Mouse (Mus musculus): ENCODE data around the gene Phldb1.
"Not testable (repeated sequence)": the region's sequence is repeated elsewhere in the genome, so short reads cannot be mapped to it uniquely, and the experiment has no call there.

Phldb1 gene

DNA sequence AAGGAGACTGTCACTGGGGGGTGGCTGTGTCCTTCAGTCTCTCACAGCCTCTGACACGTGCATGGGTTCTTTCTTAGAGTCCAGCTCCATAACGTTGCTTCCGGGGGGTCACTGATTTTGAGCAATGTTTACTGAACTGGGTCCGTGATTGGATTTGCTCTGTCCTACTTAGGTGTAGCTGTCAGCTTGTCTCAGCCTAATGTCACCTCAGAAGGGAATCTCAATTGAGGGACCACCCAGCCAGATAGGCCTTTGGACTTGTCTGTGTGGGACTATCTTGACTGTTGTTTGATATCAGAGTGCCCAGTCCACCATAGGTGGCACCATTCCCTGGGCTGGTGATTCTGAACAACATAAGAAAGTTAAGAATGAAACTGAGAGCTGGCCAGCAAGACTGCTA, 81.1 kb downstream of the Phldb1 start:
- no peak for DNase-seq (ENCODE audit: low spot score)

DNA sequence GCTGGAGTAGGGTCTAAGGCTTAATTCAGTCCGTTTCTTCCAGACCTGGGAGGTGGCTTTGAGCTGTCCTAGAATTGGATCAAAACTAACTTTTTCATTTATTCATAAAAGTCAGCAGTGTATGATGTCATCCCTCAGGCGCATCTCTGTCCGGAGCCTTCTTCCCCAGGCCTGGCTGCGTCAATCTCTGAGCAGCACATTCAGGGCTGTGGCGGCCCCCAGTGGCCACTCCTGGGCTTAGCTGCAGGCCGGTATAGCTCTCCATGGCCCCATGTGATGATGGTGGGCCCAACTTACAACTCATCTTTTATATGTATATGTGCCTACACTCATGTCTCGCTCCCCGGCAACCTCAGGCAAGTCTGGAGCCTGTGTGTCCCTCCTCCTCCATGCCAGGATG, 83.0 kb downstream of the Phldb1 start:
- peak; percentile 75 for DNase-seq (ENCODE audit: low spot score)

DNA sequence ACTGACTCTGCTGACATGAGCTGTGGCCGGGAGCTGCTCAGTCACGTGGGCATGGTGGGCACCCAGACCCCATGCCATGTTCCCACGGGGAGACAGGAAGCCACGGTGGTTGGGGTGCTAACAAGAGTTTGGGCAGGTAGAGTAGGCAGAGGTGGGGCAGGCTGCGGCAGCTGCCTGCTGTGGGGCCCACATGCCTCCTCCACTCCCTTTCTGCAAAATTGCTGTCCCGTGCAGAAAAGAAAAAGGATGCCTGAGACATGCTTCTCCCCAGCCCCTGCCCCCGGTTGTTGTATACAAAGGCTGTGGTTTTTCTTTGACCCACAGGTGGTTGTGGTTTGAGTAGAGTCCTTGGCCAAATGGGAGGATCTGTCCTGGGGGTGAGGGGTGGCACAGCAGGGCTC, 86.1 kb downstream of the Phldb1 start:
- no peak for DNase-seq (ENCODE audit: low spot score)

DNA sequence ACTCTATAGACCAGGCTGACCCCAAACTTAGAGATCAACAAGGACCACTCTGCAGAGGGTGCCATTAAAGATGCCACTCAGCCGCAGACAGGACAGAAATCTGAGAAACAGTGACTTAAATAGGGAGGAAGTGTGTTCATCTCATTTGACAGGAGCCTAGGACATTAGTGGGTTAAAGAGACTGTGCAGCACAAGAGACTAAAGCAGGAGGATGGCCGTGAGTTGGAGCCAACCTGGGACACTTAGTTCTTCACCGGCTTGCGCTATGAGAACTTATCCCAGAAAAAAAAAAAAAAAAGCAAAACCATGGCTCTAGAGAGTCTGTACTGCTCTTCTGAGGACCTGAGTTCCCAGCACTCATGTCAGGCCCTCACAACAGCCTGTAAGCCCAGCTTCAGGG, 87.3 kb downstream of the Phldb1 start:
- DNase-seq (ENCODE audit: low spot score) = no peak

DNA sequence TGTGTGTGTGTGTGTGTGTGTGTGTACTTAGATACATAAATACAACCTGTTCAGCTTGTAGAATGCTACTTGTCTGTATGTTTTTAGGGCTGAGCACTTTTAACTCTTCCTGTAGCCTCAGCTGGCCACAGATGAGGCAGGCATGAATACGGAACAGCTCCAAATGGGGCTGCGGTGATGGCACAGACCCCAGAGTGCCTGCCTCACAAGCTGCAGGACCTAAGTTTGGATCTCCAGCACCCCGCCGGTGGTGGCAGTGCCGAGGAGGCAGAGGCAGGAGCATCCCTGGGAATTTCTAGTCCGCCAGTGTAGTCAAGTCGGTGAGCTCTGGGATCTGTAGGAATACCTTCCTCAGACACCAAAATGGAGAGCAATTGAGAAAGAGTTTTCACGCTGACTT, 88.0 kb downstream of the Phldb1 start:
- DNase-seq (ENCODE audit: low spot score) = no peak

DNA sequence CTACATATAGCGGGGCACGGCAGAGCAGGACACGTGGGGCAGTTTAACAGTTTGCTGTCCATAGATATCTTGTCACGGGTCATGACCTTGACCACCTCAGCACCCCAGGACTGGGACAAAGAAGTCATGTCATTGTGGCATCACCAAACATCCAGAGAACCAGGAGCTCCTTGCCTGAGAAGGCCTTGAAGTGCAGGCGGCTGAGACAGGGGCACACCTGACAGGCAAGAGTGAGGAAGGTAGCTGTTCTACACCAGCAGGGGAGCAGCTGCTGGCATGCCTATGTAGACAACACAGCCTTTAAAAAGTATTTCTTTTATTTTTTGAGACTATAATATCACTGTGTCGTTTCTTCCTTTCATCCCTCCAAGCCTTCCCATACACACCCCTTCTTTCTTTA, 88.6 kb downstream of the Phldb1 start:
- DNase-seq (ENCODE audit: low spot score) = no peak

DNA sequence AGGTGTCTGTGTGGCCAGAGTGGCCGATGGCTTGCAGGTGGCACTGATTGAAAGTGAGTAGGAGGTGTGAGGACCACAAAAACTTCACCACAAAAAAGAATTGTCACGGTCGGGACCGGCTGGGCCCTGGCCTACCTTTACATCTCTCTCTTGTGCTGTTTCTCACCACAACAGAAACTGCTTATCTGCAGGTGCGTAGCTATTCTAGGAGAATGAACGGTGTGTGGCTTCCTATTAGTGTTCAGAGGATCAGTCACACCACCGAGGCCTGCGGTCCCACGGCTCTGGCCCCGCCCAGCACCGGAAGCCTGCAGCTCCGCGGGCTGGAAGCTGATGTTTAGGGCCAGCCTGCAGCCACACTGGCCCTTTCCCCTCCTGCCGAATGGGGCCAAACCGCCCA, 89.1 kb downstream of the Phldb1 start:
- DNase-seq (ENCODE audit: low spot score) = no peak

DNA sequence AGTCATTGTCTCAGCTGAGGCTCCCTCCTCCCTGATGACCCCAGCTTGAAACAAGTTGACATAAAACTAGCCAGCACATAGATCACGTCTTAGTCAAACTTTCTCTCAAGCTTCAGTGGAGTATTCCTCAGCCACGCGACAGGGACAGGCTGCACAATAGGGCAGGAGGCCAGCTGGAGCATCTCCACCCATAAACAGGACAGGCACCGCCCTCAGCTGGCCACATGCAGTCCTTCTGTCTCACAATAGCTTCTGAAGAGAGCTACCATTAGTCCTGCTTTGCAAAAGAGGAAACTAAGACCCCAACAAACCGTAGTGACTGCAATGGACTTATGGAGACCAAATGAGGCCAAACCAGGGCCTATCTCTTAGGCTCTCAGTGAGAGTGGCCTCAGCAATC, 89.5 kb downstream of the Phldb1 start:
- DNase-seq (ENCODE audit: low spot score) = no peak

DNA sequence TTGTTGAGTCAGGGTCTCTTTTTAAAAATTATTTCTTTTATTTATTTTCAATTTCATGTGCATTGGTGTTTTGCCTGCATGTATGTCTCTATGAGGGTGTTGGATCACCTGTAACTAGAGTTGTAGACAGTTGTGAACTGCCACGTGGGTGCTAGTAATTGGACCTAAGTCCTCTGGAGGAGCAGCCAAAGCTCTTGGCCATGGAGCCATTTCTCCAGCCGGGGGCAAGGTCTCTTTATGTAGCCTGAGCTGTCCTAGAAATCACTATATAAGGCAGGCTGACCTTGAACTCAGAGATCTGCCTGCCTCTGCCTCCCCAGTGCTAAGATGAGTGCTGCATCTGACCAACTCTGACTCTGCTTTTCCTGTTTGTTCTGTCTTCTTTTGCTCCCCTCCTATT, 90.8 kb downstream of the Phldb1 start:
- no peak for DNase-seq (ENCODE audit: low spot score)

DNA sequence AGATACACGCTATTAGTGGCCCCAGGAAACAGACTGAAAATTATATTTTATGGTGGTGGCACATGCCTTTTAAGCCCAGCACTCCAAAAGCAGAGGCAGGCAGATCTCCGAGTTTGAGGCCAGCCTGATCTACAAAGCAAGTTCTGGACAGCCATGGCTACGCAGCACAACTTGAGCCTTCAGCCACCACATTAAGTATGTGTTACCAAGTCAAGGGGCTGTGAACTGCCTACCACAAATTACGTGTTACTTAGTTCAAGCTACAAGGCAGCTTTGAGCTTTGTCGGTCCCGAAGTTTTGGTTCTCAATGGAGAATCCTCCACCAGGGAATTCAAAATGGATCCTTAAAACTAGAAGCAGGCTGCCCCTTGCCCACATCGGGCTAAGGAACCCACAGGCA, 91.9 kb downstream of the Phldb1 start:
- DNase-seq (ENCODE audit: low spot score) = no peak

DNA sequence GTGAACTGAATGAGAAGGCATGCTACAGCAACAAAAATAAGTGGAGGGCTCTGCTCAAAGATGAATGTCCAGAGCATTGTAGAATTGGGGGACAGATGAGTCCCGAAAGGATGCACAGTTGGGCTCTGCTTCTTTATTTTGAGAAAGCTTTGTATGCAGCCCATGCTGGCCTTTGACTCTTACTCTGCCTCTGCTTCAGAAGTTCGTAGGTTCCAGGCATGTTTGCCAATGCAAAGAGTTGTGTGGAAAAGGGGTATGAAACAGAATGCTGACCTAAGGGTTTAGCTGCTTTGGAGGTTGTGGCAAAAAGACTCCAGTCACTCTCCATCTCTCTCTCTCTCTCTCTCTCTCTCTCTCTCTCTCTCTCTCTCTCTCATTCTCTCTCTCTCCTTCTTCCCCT, 93.4 kb downstream of the Phldb1 start:
- DNase-seq (ENCODE audit: low spot score) = no peak

DNA sequence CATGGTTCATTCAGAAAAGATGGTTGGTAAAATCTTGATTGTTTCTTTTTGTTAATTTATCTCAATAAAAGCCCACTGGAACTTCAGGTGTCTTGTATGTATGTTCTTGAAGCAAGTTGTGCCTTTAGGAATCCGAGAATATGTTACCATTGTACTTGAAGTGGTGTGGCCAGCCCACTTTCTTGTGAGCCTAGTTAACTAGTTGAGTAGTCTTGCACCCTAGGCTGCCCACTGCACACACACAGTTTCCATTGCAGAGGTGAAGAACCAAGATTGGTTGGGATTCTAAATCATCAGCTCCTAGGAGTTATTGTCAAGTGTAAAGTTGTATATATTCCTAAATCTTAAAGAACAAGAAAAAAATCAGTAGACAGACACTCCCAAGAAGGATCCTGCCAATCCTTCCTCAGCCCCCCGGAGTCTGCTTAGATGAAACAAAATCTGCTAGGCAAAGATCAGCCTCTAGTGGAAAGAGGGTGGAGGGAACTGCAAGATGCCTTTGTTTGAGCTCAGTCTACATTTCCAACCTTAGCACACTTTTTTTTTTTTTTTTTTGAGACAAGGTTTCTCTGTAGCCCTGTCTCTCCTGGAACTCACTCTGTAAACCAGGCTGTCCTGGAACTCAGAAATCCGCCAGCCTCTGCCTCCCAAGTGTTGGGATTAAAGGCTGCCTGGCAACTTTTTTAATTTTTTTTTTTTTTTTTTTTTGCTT, 94.2 kb downstream of the Phldb1 start:
- no peak for DNase-seq (ENCODE audit: low spot score)

DNA sequence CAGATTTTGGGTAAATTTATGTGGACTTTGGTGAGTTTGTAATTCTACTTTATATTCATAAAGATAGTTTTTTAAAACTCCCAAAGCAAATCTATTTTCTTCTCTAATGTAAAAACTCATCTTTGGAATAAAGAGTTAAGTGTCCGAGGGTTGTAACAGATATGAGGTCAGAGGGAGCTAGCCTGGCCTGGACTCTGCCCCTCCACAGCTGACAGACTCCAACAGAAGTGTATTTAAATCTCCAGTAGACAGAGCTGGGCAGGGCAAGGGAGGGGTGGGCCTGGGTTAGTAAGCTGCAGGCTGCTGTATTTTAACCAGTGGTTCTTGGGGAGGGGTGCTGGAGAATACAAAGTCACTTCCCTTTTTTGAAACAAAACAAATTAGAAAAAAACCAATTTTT, 95.0 kb downstream of the Phldb1 start:
- not testable (repeated sequence) for DNase-seq (ENCODE audit: low spot score)

DNA sequence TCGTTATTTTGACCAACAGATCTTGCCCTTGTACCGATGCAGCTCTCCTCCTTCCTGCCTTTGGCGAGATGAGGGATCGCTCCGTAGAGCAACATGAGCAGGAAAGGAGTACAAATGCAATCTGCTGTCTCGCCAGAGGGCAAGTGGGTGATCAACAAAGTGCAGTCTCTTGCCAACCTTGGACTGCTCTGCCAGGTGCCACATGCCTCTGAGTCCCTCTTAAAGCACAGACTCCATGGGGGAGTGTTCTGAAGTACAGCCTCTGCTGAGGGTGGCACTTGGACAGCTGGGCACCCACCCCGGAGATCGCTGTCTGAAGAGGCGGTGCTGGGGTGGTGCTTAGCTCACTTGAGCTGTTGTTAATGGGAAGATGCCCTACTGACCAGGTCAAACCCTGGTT, 96.3 kb downstream of the Phldb1 start:
- not testable (repeated sequence) for DNase-seq (ENCODE audit: low spot score)

DNA sequence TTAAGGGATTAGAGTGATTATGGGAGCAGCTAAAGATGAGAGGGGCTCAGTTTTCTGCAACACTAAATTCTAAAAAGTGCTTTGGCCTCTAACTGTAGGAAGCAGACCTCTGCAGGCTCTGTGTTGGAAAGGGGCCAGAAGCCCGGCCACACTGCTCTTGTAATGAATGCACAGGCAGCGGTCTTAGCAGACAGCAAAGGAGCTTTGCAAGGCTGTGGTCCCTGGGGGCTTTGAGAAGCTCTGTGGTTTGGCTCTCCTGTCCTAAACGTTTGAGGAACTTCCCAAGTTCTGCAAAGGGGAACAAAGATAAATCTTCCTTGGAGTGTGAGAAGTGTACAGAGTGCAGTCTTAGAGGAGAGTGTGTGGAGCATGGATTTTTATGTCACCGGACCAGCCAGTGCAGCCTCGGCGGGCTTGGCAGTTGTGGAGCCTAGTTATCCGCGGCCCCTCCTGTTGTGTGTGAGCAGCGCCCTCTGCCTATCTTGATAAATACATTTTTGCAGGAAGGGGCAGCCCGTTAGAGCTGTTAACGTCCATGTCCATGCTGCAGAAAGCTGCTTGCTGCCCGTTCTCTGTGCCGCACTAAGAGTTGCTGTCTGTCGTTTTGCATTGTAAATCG, 97.3 kb downstream of the Phldb1 start:
- DNase-seq (ENCODE audit: low spot score) = no peak
